Mouse (Mus musculus): ENCODE data around the gene Col4a2.

Col4a2 gene

DNA sequence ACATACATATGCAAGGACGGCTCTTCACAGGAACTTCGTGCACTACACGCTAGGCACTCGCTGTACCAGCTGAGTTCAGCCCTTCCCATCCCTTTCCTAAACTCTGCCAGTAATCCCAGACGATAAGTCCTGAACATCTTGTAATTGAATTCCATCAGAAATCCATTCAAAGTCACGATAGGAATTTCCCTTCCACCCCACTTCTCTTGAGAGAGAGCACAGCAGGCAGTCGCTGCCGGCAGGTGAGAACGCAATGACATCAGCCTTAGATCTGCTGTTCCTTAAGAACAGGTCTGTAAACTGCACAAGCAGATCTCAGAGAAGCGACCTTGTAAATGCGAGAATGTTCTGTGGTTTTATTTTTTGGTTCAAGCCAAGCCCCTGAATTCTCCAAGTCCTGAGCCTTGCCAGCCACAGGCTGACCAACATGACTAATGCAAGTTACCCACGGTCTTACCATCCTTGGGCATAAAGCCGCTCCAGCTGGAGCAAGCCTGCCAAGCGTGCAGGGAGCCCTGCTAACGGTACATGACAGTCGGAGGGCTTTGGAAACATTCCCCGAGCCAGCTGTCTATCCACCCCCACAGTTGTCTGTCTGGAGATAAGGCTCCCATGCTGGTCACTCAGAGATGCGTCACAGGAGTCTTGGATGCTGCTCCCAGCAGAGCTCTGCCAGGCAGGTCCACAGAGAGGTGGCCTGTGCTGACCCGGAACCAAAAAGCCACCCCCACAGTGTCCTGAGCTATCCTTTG lies 69.6 kb downstream of the Col4a2 start:
- no peak overlapping the region for H3K4me3 ChIP-seq (replicated peaks; ENCODE audit: low read length)
- peaks cover 25% of the 10 kb centered on the region for H3K27me3 ChIP-seq (ENCODE audit: insufficient read depth, low read length)
- H3K36me3 ChIP-seq (ENCODE audit: insufficient read depth, low read length), result no peaks in the 10 kb centered on the region
- H3K9me3 ChIP-seq (ENCODE audit: low read length), result no peaks in the 10 kb centered on the region
- TF ChIP-seq CTCF (conservative IDR thresholded peaks at IDR 0.05; ENCODE audit: low read length) (no peak), POU5F1 (IDR thresholded peaks at IDR 0.05; ENCODE audit: borderline replicate concordance, low read length) (no peak), NANOG (IDR thresholded peaks at IDR 0.05; ENCODE audit: borderline replicate concordance, low read length) (peak; percentile 37; the same call in 1 of the 2 replicates)
- peaks cover 44% of the 10 kb centered on the region for H3K4me1 ChIP-seq (replicated peaks; ENCODE audit: low read depth, low read length)

DNA sequence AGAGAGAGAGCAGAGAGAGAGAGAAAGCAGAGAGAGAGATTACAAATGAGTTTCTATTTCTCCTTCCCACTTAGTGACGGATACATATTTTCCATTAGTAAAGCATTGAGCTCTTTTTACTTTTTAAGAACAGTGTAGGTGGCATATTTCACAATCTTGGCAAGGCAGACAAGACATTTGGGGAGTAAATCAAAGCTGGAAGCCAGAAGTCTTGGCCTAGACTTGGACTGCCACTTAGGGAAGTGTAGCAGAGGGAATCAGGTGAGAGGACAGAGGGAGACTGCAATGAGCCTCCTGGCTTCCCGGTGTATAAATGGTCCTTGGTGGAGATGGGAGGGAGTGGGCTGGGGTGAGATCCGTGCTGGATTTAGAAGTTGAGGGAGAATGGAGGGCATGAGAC lies 70.3 kb downstream of the Col4a2 start:
- no peak overlapping the region for H3K4me3 ChIP-seq (replicated peaks; ENCODE audit: low read length)
- H3K27me3 ChIP-seq (ENCODE audit: insufficient read depth, low read length), result peaks cover 25% of the 10 kb centered on the region
- TF ChIP-seq CTCF (conservative IDR thresholded peaks at IDR 0.05; ENCODE audit: low read length) (no peak), POU5F1 (IDR thresholded peaks at IDR 0.05; ENCODE audit: borderline replicate concordance, low read length) (no peak), NANOG (IDR thresholded peaks at IDR 0.05; ENCODE audit: borderline replicate concordance, low read length) (no peak)
- no peaks in the 10 kb centered on the region for H3K9me3 ChIP-seq (ENCODE audit: low read length)
- H3K4me1 ChIP-seq (replicated peaks; ENCODE audit: low read depth, low read length), result peaks cover 44% of the 10 kb centered on the region
- no peaks in the 10 kb centered on the region for H3K36me3 ChIP-seq (ENCODE audit: insufficient read depth, low read length)

DNA sequence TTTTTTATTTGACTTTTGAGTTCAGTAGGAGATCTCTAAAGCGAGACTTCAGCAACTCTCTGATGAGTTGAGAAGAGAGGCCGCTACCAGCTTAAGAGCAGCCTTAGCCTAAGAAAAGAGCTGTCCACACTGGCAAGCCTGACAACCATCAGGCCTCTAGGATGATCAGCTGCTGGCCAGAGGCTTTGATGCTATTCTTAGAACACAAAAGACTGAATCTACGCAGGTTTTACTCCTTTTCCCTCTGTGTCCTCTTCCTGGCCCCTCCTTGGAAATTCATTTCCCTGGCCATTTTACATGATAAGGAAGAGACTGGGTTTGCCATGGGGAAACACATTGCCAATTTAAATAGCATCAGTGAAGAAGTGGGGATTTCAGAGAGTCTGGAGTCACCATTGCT lies 70.8 kb downstream of the Col4a2 start:
- Histone ChIP-seq H3K36me3 (ENCODE audit: insufficient read depth, low read length) (no peaks in the 10 kb centered on the region), H3K27me3 (ENCODE audit: insufficient read depth, low read length) (peaks cover 25% of the 10 kb centered on the region), H3K4me1 (replicated peaks; ENCODE audit: low read depth, low read length) (peaks cover 44% of the 10 kb centered on the region), H3K9me3 (ENCODE audit: low read length) (no peaks in the 10 kb centered on the region), H3K4me3 (replicated peaks; ENCODE audit: low read length) (no peak overlapping the region)
- no peak for TF ChIP-seq NANOG (IDR thresholded peaks at IDR 0.05; ENCODE audit: borderline replicate concordance, low read length)
- no peak for TF ChIP-seq CTCF (conservative IDR thresholded peaks at IDR 0.05; ENCODE audit: low read length)
- TF ChIP-seq POU5F1 (IDR thresholded peaks at IDR 0.05; ENCODE audit: borderline replicate concordance, low read length), result no peak

DNA sequence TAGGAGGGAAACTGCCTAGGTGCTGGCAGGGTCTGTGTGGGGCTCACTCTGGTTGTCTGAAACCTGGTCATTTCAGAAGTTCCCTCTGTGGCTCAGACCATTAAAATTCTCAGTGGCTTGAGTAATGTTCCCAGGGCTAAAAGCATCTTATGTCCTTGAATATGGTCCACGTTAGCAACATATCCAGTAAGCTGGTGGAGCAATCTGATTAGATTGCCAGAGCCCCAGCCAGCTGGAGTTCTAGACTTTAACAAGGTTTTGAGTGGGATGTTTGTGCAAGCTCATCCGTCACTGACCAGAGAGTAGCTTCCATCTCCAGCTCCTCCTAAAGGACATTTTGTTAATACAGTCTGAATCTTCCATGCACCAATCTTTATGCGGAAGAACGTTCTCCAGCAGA lies 72.2 kb downstream of the Col4a2 start:
- no peak overlapping the region for H3K4me3 ChIP-seq (replicated peaks; ENCODE audit: low read length)
- no peaks in the 10 kb centered on the region for H3K36me3 ChIP-seq (ENCODE audit: insufficient read depth, low read length)
- H3K9me3 ChIP-seq (ENCODE audit: low read length), result no peaks in the 10 kb centered on the region
- no peak for TF ChIP-seq POU5F1 (IDR thresholded peaks at IDR 0.05; ENCODE audit: borderline replicate concordance, low read length)
- no peak for TF ChIP-seq NANOG (IDR thresholded peaks at IDR 0.05; ENCODE audit: borderline replicate concordance, low read length)
- peaks cover 31% of the 10 kb centered on the region for H3K27me3 ChIP-seq (ENCODE audit: insufficient read depth, low read length)
- peaks cover 44% of the 10 kb centered on the region for H3K4me1 ChIP-seq (replicated peaks; ENCODE audit: low read depth, low read length)

DNA sequence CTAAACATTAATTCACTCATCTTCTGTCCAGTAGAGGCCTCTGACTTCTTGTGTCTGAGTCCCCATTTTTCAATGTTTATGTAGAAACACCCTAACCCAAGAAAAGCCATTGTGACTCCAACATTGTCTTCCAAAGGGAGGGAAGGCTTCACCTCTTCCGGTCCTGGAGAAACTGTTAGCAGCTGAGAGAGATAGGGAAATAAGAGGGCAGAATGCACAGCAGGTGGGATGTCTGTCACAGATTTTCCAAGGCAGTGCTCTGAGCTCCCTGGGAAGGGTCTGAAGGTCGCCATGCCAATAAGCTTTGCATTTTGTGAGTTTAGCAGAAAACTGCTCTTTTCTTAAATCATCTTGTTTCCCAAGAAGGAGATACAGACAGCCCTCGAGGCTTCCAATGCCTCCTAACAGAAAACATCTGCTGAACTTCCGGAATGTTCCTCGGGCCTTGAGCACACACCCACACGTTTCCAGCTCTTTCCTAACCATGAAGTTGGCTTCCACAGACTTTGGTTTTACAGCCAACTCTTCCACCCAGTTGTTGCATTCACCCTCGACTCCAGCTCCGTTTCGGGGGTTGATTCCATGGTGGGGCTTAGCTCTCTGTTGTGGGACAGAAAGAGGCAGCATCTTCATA lies 72.8 kb downstream of the Col4a2 start:
- no peaks in the 10 kb centered on the region for H3K36me3 ChIP-seq (ENCODE audit: insufficient read depth, low read length)
- H3K27me3 ChIP-seq (ENCODE audit: insufficient read depth, low read length), result peaks cover 30% of the 10 kb centered on the region
- TF ChIP-seq NANOG (IDR thresholded peaks at IDR 0.05; ENCODE audit: borderline replicate concordance, low read length) (no peak), POU5F1 (IDR thresholded peaks at IDR 0.05; ENCODE audit: borderline replicate concordance, low read length) (no peak), CTCF (conservative IDR thresholded peaks at IDR 0.05; ENCODE audit: low read length) (no peak)
- H3K9me3 ChIP-seq (ENCODE audit: low read length), result no peaks in the 10 kb centered on the region
- H3K4me1 ChIP-seq (replicated peaks; ENCODE audit: low read depth, low read length), result peaks cover 44% of the 10 kb centered on the region
- H3K4me3 ChIP-seq (replicated peaks; ENCODE audit: low read length), result no peak overlapping the region

DNA sequence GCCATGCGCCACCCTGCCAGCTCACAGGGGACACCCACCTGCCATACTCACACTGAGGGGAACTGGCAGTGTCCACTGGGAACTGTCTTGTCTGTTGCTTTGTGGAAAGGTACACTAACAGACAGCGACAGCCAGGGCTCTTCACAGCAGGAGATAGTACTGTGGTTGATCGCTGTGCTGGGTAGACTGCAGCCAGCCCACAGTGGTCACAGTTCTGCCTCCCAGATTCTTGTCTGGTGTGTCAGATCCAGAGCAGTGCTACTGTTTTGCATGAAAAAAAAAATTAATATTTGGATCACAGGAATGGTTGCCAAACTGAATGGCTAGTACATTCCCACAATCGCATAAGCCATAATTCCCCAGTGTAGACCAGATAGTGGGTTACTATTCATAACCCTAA lies 74.7 kb downstream of the Col4a2 start:
- Histone ChIP-seq H3K4me3 (replicated peaks; ENCODE audit: low read length) (no peak overlapping the region), H3K9me3 (ENCODE audit: low read length) (no peaks in the 10 kb centered on the region), H3K27me3 (ENCODE audit: insufficient read depth, low read length) (peaks cover 23% of the 10 kb centered on the region), H3K4me1 (replicated peaks; ENCODE audit: low read depth, low read length) (peaks cover 32% of the 10 kb centered on the region), H3K36me3 (ENCODE audit: insufficient read depth, low read length) (no peaks in the 10 kb centered on the region)
- TF ChIP-seq POU5F1 (IDR thresholded peaks at IDR 0.05; ENCODE audit: borderline replicate concordance, low read length), result no peak
- TF ChIP-seq CTCF (conservative IDR thresholded peaks at IDR 0.05; ENCODE audit: low read length), result no peak
- no peak for TF ChIP-seq NANOG (IDR thresholded peaks at IDR 0.05; ENCODE audit: borderline replicate concordance, low read length)

DNA sequence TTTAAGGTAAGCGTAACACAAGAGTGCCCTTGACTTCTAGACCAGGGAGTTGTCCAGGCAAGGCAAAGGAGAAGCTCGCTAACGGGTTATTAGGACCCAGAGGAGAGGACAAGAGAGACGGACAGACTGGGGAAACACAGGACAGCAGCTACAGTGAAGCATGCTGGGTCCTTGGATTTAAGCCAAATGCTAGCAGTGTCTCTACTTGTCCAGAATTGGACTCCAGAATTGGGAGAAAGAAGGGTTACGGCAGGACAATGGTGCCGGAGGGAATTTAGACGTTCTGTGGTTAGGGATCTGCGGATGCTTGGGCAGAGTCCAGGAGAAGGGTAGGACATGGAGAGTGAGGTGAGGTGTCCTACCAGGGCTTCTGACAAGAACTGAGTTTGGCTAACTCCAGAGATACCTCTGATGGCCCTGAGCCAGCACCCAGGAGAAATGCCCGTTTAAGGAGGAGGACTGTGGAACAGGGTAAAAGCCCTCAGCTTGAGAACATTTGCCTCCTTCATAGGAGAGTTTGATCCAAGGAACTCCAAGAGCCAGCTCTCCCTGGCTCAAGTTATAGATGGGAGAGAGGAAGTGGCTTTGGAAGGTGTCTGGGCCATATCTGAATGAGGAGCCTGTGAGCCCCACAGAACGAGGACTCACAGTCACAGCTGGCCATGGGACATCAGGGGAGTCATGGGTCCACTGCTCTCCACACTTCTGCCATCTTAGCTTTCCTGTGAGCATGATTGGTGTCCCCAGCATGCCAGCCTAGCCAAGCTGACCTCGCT lies 76.9 kb downstream of the Col4a2 start:
- Histone ChIP-seq H3K36me3 (ENCODE audit: insufficient read depth, low read length) (no peaks in the 10 kb centered on the region), H3K27me3 (ENCODE audit: insufficient read depth, low read length) (peaks cover 24% of the 10 kb centered on the region), H3K4me3 (replicated peaks; ENCODE audit: low read length) (no peak overlapping the region), H3K4me1 (replicated peaks; ENCODE audit: low read depth, low read length) (peaks cover 19% of the 10 kb centered on the region), H3K9me3 (ENCODE audit: low read length) (no peaks in the 10 kb centered on the region)
- TF ChIP-seq CTCF (conservative IDR thresholded peaks at IDR 0.05; ENCODE audit: low read length), result no peak
- no peak for TF ChIP-seq POU5F1 (IDR thresholded peaks at IDR 0.05; ENCODE audit: borderline replicate concordance, low read length)
- no peak for TF ChIP-seq NANOG (IDR thresholded peaks at IDR 0.05; ENCODE audit: borderline replicate concordance, low read length)

DNA sequence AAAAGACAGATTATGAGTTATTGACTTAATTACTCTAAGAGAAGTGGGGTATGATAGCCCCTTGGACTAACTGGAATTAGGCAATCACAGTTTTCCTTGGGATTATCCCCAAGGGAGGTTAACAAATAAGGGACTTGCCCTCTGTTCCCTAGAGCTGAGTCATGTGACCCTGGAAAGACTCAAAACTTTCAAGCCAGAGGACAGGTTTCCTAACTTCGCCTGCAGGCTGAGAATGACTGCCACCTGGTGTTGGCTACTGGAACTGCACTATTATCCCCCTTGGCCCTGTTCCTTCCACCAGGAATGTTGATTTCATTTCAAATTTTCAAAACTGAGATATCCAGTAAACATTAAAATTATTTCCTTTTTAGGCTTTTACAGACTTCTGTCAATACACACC lies 80.1 kb downstream of the Col4a2 start:
- Histone ChIP-seq H3K27me3 (ENCODE audit: insufficient read depth, low read length) (peaks cover 36% of the 10 kb centered on the region), H3K4me3 (replicated peaks; ENCODE audit: low read length) (no peak overlapping the region), H3K4me1 (replicated peaks; ENCODE audit: low read depth, low read length) (peaks cover 9% of the 10 kb centered on the region; the same call in 1 of the 2 replicates), H3K36me3 (ENCODE audit: insufficient read depth, low read length) (no peaks in the 10 kb centered on the region), H3K9me3 (ENCODE audit: low read length) (no peaks in the 10 kb centered on the region)
- TF ChIP-seq CTCF (conservative IDR thresholded peaks at IDR 0.05; ENCODE audit: low read length), result peak; percentile 94
- no peak for TF ChIP-seq NANOG (IDR thresholded peaks at IDR 0.05; ENCODE audit: borderline replicate concordance, low read length)
